Mouse (Mus musculus) liver, embryonic 11.5 days (tissue): ENCODE data around the gene Tmem200a. TPM values are rescaled to one million over a fixed set of nuclear protein-coding genes. Genes with fewer than 3 reads are reported as not detected.

Source experiments
- ATAC-seq: fragments of 200-750 bp; cut with Nextera tagmentation; replicated peaks from 2 replicates; pipeline ENCODE4 v1.8.0; 2017; ENCODE audit warnings: moderate number of reproducible peaks, mild to moderate bottlenecking, moderate TSS enrichment, moderate library complexity; ENCODE audit not compliant: low FRiP score
- DNase-seq: peaks from one replicate; pipeline ENCODE4 v3.0.0-alpha.2; 2017; ENCODE audit warnings: low spot score
- H3K27ac ChIP-seq: fragments of 300-500 bp; sonication (generic); 2 replicates; pipeline ENCODE4 v1.5.1; 2014; ENCODE audit warnings: mild to moderate bottlenecking, low read depth, low read length, control low read depth
- H3K27me3 ChIP-seq: fragments of 300-500 bp; sonication (generic); replicated peaks from 2 replicates; pipeline ENCODE4 v1.6.1; 2014; ENCODE audit warnings: low read length, mixed read lengths; ENCODE audit not compliant: control insufficient read depth, insufficient read depth
- H3K36me3 ChIP-seq: fragments of 300-500 bp; sonication (generic); 2 replicates; pipeline ENCODE4 v1.6.1; 2014; ENCODE audit warnings: mild to moderate bottlenecking, low read length, moderate library complexity, mixed read lengths; ENCODE audit not compliant: control insufficient read depth, insufficient read depth
- H3K4me1 ChIP-seq: fragments of 300-500 bp; sonication (generic); replicated peaks from 2 replicates; pipeline ENCODE4 v1.6.1; 2014; ENCODE audit warnings: low read length, mixed read lengths; ENCODE audit not compliant: control insufficient read depth, insufficient read depth
- H3K4me2 ChIP-seq: fragments of 300-500 bp; sonication (generic); 2 replicates; pipeline ENCODE4 v1.6.1; 2014; ENCODE audit warnings: mild to moderate bottlenecking, control low read depth, moderate library complexity
- H3K4me3 ChIP-seq: fragments of 300-500 bp; sonication (generic); 2 replicates; pipeline ENCODE4 v1.5.1; 2014; ENCODE audit warnings: low read depth, low read length, control low read depth
- H3K9ac ChIP-seq: fragments of 300-500 bp; sonication (generic); 2 replicates; pipeline ENCODE4 v1.6.1; 2014; ENCODE audit warnings: low read depth, low read length, control low read depth
- H3K9me3 ChIP-seq: fragments of 300-500 bp; sonication (generic); 2 replicates; pipeline ENCODE4 v1.6.1; 2016; ENCODE audit warnings: low read length, inconsistent platforms, mixed read lengths; ENCODE audit not compliant: control insufficient read depth
- WGBS: fragments of 180-500 bp; shearing (Covaris S2); extraction: QIAGEN DNeasy Blood & Tissue Kit; methylation state at CpG from one replicate; pipeline ENCODE4 v1.1.7; 2014; 5-methylcytosine and 5-hydroxymethylcytosine counted together
- polyA plus RNA-seq: library from polyadenylated mRNA; unstranded; fragments of >200 nt; fragmentation: Nextera tagmentation; extraction: Ambion mirVana; gene quantifications from 2 replicates; pipeline ENCODE4 v1.2.1, GENCODE M21; 2014

The Tmem200a gene
- polyA plus RNA-seq, 1 experiment from 2014 or later, result 2.1 TPM

- Histone ChIP-seq H3K27ac (no peak overlapping the region), H3K9ac (no peak overlapping the region), H3K9me3 (no peaks in the 10 kb centered on the region), H3K4me2 (no peak overlapping the region), H3K4me1 (no peaks in the 10 kb centered on the region), H3K27me3 (peaks cover 18% of the 10 kb centered on the region), H3K4me3 (no peak overlapping the region), H3K36me3 (no peaks in the 10 kb centered on the region)
- 81% methylated on average over 9 of the region's 9 CpGs for WGBS
- DNase-seq (no peak), ATAC-seq (no peak)
These were observed 1.9 kb downstream of the Tmem200a start for GRCm38 (mm10) chr10:26076949-26077348.

- no peak overlapping the region for H3K4me3 ChIP-seq
- no peak overlapping the region for H3K9ac ChIP-seq
- 75% methylated on average over 5 of the region's 5 CpGs for WGBS
- no peaks in the 10 kb centered on the region for H3K27me3 ChIP-seq
- no peak overlapping the region for H3K27ac ChIP-seq
- DNase-seq (no peak), ATAC-seq (no peak)
- no peak overlapping the region for H3K4me2 ChIP-seq
- H3K9me3 ChIP-seq, result no peaks in the 10 kb centered on the region
- H3K4me1 ChIP-seq, result no peaks in the 10 kb centered on the region
- H3K36me3 ChIP-seq, result no peaks in the 10 kb centered on the region
These were observed 6.9 kb downstream of the Tmem200a start for GRCm38 (mm10) chr10:26071986-26072385.

- Histone ChIP-seq H3K4me3 (no peak overlapping the region), H3K4me1 (no peaks in the 10 kb centered on the region), H3K9ac (no peak overlapping the region), H3K9me3 (no peaks in the 10 kb centered on the region), H3K27me3 (no peaks in the 10 kb centered on the region), H3K36me3 (no peaks in the 10 kb centered on the region), H3K4me2 (no peak overlapping the region), H3K27ac (no peak overlapping the region)
- ATAC-seq, result no peak
- WGBS, result 76% methylated on average over 4 of the region's 4 CpGs
- no peak for DNase-seq
These were observed 15.8 kb downstream of the Tmem200a start for GRCm38 (mm10) chr10:26063071-26063470.

GRCm38 (mm10) chr10:26059662-26060307 lies 19.1 kb downstream of the Tmem200a start:
- 91% methylated on average over 3 of the region's 3 CpGs for WGBS
- Histone ChIP-seq H3K27ac (no peak overlapping the region), H3K4me3 (no peak overlapping the region), H3K4me2 (no peak overlapping the region), H3K9me3 (no peaks in the 10 kb centered on the region), H3K27me3 (no peaks in the 10 kb centered on the region), H3K4me1 (no peaks in the 10 kb centered on the region), H3K36me3 (no peaks in the 10 kb centered on the region), H3K9ac (no peak overlapping the region)
- no peak for DNase-seq
- no peak for ATAC-seq

DNA sequence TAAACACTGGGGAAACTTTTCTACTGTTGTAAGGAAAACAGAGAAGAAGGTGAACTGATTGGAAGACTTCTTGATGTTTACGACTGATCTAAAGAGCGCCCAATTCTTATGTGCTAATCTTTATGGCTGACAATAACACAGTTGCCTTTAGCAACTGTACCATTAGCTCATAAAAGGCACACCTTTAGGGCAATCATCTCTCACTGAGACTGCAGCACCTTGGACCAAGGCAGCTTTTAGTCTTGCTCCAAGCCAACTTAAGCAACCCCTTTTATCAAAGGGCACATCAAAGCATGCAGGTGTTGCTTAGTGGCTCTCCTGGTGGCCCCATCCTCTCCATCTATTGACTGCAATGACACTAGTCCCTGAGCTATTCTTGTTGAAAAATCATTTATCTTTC lies 27.7 kb downstream of the Tmem200a start:
- Histone ChIP-seq H3K4me3 (no peak overlapping the region), H3K4me1 (no peaks in the 10 kb centered on the region), H3K9ac (no peak overlapping the region), H3K4me2 (no peak overlapping the region), H3K27me3 (no peaks in the 10 kb centered on the region), H3K27ac (no peak overlapping the region), H3K9me3 (no peaks in the 10 kb centered on the region), H3K36me3 (no peaks in the 10 kb centered on the region)
- DNase-seq (no peak), ATAC-seq (no peak)
- 89% methylated on average over 2 of the region's 2 CpGs for WGBS

DNA sequence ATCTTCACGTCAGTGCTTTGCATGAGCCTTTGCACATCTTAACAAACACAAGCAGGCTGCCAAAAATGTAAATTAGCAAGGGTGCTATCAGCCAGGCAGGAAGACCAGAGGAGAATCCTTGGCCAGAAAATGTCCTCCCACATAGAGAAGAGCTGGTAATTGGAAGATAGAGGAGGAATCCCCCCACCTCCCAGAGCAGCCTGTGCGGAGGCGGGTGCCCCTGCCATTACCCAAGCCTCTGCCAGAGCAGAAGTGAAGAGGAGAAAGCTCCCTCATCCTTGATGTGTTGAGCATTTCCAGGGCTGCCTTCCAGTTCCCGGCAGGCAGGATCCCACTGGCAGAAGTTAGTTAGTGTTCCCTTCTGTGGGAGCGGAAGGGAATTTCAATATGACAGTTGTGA lies 43.9 kb downstream of the Tmem200a start:
- Histone ChIP-seq H3K4me1 (no peaks in the 10 kb centered on the region), H3K9me3 (no peaks in the 10 kb centered on the region), H3K36me3 (no peaks in the 10 kb centered on the region), H3K27ac (no peak overlapping the region), H3K4me3 (no peak overlapping the region), H3K4me2 (no peak overlapping the region), H3K9ac (no peak overlapping the region), H3K27me3 (no peaks in the 10 kb centered on the region)
- ATAC-seq, result no peak
- DNase-seq, result no peak
- WGBS, result 59% methylated on average over 5 of the region's 5 CpGs

- Histone ChIP-seq H3K27ac (no peak overlapping the region), H3K36me3 (no peaks in the 10 kb centered on the region), H3K9ac (no peak overlapping the region), H3K4me3 (no peak overlapping the region), H3K4me2 (no peak overlapping the region), H3K27me3 (no peaks in the 10 kb centered on the region), H3K4me1 (no peaks in the 10 kb centered on the region), H3K9me3 (no peaks in the 10 kb centered on the region)
- no peak for DNase-seq
- ATAC-seq, result no peak
- 62% methylated on average over 3 of the region's 3 CpGs for WGBS
These were observed 60.1 kb downstream of the Tmem200a start for GRCm38 (mm10) chr10:26018740-26019139.

DNA sequence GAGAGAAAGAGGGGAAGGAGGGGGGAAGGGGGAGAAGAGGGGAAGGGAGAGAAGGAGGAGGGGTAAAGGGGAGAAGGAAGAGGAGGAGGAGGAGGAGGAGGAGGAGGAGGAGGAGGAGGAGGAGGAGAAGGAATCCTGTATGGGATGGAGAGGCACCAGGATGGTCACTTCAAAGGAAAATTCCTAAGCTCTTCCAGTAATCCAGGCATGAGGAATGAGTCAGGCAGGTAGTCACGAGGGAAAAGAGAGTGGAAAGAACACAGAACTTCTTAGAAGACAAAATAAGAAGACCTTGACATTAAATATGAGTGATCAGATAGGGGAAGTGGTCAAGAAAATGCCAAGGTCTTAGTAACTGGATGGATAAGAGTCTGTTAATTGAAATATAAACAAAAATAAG lies 64.6 kb downstream of the Tmem200a start:
- no peaks in the 10 kb centered on the region for H3K27me3 ChIP-seq
- no peak for ATAC-seq
- H3K9ac ChIP-seq, result no peak overlapping the region
- no peaks in the 10 kb centered on the region for H3K36me3 ChIP-seq
- no peak overlapping the region for H3K27ac ChIP-seq
- no peak overlapping the region for H3K4me2 ChIP-seq
- no peak for DNase-seq
- no peak overlapping the region for H3K4me3 ChIP-seq
- no peaks in the 10 kb centered on the region for H3K9me3 ChIP-seq
- no peaks in the 10 kb centered on the region for H3K4me1 ChIP-seq
- 31% methylated on average over 1 of the region's 1 CpGs for WGBS

- H3K4me1 ChIP-seq, result no peaks in the 10 kb centered on the region
- no peak overlapping the region for H3K4me3 ChIP-seq
- H3K4me2 ChIP-seq, result no peak overlapping the region
- H3K9ac ChIP-seq, result no peak overlapping the region
- H3K9me3 ChIP-seq, result no peaks in the 10 kb centered on the region
- ATAC-seq (no peak), DNase-seq (no peak)
- WGBS, result 68% methylated on average over 5 of the region's 5 CpGs
- no peak overlapping the region for H3K27ac ChIP-seq
- no peaks in the 10 kb centered on the region for H3K36me3 ChIP-seq
- H3K27me3 ChIP-seq, result no peaks in the 10 kb centered on the region
These were observed 69.9 kb downstream of the Tmem200a start for GRCm38 (mm10) chr10:26008948-26009347.
